In the genomic region with DNA sequence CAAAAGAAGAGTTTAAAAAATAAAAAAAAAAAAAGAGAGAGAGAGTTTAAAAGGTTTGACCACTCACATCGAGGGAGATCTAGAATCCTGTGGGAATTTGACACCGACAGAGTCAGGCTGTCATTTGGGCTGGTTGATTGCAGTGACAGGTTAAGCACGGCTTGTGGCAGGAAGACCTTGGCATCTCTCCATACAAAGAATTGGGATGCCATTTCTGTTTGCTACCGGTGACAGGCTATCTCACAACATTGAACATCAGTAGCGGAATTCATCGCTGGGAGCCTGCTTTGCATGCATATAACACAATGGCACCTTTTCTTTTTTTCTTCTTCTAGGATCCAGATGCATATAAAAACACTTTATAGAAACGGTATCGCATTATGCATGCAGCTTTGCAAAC, we compare ENCODE assay signal across 28 mouse cellular contexts. TPM values are rescaled to one million over a fixed set of nuclear protein-coding genes. Genes with fewer than 3 reads are reported as not detected.
"Had no signal": no experiment of that assay in that cellular context is flagged by ENCODE, and none has a peak within 500 bp of the region (broad histone marks: within the 10 kb centered on the region; RNA-seq: fewer than 3 reads in every experiment).

No protein-coding gene starts in this region.

- H3K27me3 ChIP-seq: liver, embryonic 15.5 days; stomach, embryonic 15.5 days had no signal

- H3K9ac ChIP-seq: limb, embryonic 13.5 days; liver, embryonic 12.5 days; liver, embryonic 15.5 days; lung, embryonic 15.5 days; midbrain, embryonic 12.5 days; stomach, embryonic 15.5 days had no signal

- H3K9me3 ChIP-seq: limb, embryonic 10.5 days; limb, embryonic 13.5 days; liver, embryonic 12.5 days; liver, embryonic 15.5 days; lung, embryonic 15.5 days; megakaryocyte, embryonic 14.5 days; midbrain, embryonic 12.5 days; stomach, embryonic 15.5 days had no signal

- H3K4me1 ChIP-seq: liver, embryonic 12.5 days; liver, embryonic 15.5 days; stomach, embryonic 15.5 days had no signal

- DNase-seq: kidney, adult 18-20 months; kidney, adult 9 months; kidney, postnatal 14 days; kidney, postnatal 4 days; liver; lung, adult 18-20 months; lung, postnatal 10 days; lung, postnatal 36 days; right cerebral cortex, postnatal 25 days; spleen, adult 18-20 months; thymus, postnatal 25 days had no signal

- H3K4me2 ChIP-seq: liver, embryonic 12.5 days; liver, embryonic 15.5 days had no signal

- H3K27ac ChIP-seq: limb, embryonic 10.5 days; limb, embryonic 13.5 days; liver, embryonic 12.5 days; liver, embryonic 15.5 days; lung, embryonic 15.5 days; midbrain, embryonic 12.5 days; stomach, embryonic 15.5 days had no signal

- H3K4me3 ChIP-seq: limb, embryonic 10.5 days; limb, embryonic 13.5 days; liver, embryonic 12.5 days; liver, embryonic 15.5 days; lung, embryonic 15.5 days; megakaryocyte, embryonic 14.5 days; midbrain, embryonic 12.5 days; stomach, embryonic 15.5 days had no signal

- ATAC-seq: intestine, embryonic 16.5 days; liver, embryonic 12.5 days had no signal

- H3K36me3 ChIP-seq: limb, embryonic 10.5 days; limb, embryonic 13.5 days; liver, embryonic 12.5 days; liver, embryonic 15.5 days; lung, embryonic 15.5 days; midbrain, embryonic 12.5 days; stomach, embryonic 15.5 days had no signal

RNA-seq across cellular contexts. Expression of gene Gm26657, which starts 53.7 kb away (rescaled TPM):
- total RNA-seq: layer of hippocampus, adult 18-20 months; layer of hippocampus, postnatal 25 days; left cerebral cortex, adult 18-20 months; left cerebral cortex, postnatal 25 days had no signal
- polyA plus RNA-seq: intestine, embryonic 16.5 days; kidney, embryonic 16.5 days; limb, embryonic 10.5 days; limb, embryonic 13.5 days; liver, embryonic 12.5 days; liver, embryonic 15.5 days; lung, embryonic 15.5 days; midbrain, embryonic 12.5 days; neural tube, embryonic 11.5 days; neural tube, embryonic 14.5 days; stomach, embryonic 15.5 days; thymus, postnatal 0 days had no signal

RNA-seq across cellular contexts. Expression of gene Actl7b, which starts 55.1 kb away (rescaled TPM):
- total RNA-seq: layer of hippocampus, adult 18-20 months had no signal
- polyA plus RNA-seq: intestine, embryonic 16.5 days; kidney, embryonic 16.5 days; limb, embryonic 10.5 days; limb, embryonic 13.5 days; liver, embryonic 12.5 days; liver, embryonic 15.5 days; lung, embryonic 15.5 days; midbrain, embryonic 12.5 days; neural tube, embryonic 11.5 days; neural tube, embryonic 14.5 days; stomach, embryonic 15.5 days; thymus, postnatal 0 days had no signal

RNA-seq across cellular contexts. Expression of gene Actl7a, which starts 57.1 kb away (rescaled TPM):
- total RNA-seq: layer of hippocampus, adult 18-20 months; layer of hippocampus, postnatal 25 days; left cerebral cortex, adult 18-20 months; left cerebral cortex, postnatal 25 days had no signal
- polyA plus RNA-seq: intestine, embryonic 16.5 days; kidney, embryonic 16.5 days; limb, embryonic 10.5 days; limb, embryonic 13.5 days; liver, embryonic 12.5 days; liver, embryonic 15.5 days; lung, embryonic 15.5 days; midbrain, embryonic 12.5 days; neural tube, embryonic 11.5 days; neural tube, embryonic 14.5 days; stomach, embryonic 15.5 days; thymus, postnatal 0 days had no signal
